ENCODE assay signal across 25 mouse cellular contexts in genomic region chr11:62415026-62415425, GRCm38 (mm10). TPM values are rescaled to one million over a fixed set of nuclear protein-coding genes. Genes with fewer than 3 reads are reported as not detected.
A peak's percentile ranks its signal among the peaks of the same experiment; 100 is the strongest.
DNase-seq lines count a peak whose midpoint lies in the region; ATAC-seq lines count a peak whose summit lies in the region.
"Had no signal": no experiment of that assay in that cellular context is flagged by ENCODE, and none has a peak within 500 bp of the region (broad histone marks: within the 10 kb centered on the region; RNA-seq: fewer than 3 reads in every experiment).

No protein-coding gene starts in this region.

- 89% methylated on average over 4 of the region's 4 CpGs for WGBS in kidney, embryonic 16.5 days

- no peaks in the 10 kb centered on the region for H3K4me1 ChIP-seq in kidney, embryonic 16.5 days (ENCODE audit: insufficient read depth, low read length)

- DNase-seq in heart, adult 11 months, result peak; percentile 74
- DNase-seq in heart, postnatal 25 days (ENCODE audit: low spot score), result no peak
- peak; percentile 48 for DNase-seq in ES-CJ7 (ENCODE audit: low read depth, low spot score)
- DNase-seq in R1 (ENCODE audit: low read depth, low spot score), result peak; percentile 76
- peak; percentile 69 for DNase-seq in ZHBTc4 (ENCODE audit: low read depth, low spot score)
- DNase-seq in lung, postnatal 4 days, result no peak
- DNase-seq in heart, postnatal 14 days, result no peak
- DNase-seq: adrenal gland, adult 2 months; adrenal gland, adult 8-10 months; adrenal gland, postnatal 10 days; adrenal gland, postnatal 14 days; adrenal gland, postnatal 25 days; adrenal gland, postnatal 36 days; B cell, adult 2 months; cerebellum, adult 11 months; cerebellum, adult 11-12 months; cerebellum, adult 18-20 months; cerebellum, adult 2 months; cerebellum, adult 8-10 months had no signal

- no peaks in the 10 kb centered on the region for H3K27me3 ChIP-seq in kidney, embryonic 16.5 days (ENCODE audit: insufficient read depth, low read length)
- H3K27me3 ChIP-seq: CH12.LX, Patski had no signal

- H3K4me3 ChIP-seq in kidney, embryonic 16.5 days (ENCODE audit: low read length), result no peak overlapping the region

- no peak overlapping the region for H3K9ac ChIP-seq in kidney, embryonic 16.5 days (replicated peaks; ENCODE audit: low read length)

- H3K27ac ChIP-seq in kidney, embryonic 16.5 days (ENCODE audit: low read length), result no peak overlapping the region

- no peaks in the 10 kb centered on the region for H3K9me3 ChIP-seq in kidney, embryonic 16.5 days (ENCODE audit: low read length)
- H3K9me3 ChIP-seq: G1E had no signal

- intact Hi-C loops in heart, postnatal 25 days (cut with DNase I), result no loop called here
- intact Hi-C loops in heart, postnatal 14 days (cut with DNase I), result no loop called here

- no peak overlapping the region for H3K4me2 ChIP-seq in kidney, embryonic 16.5 days (replicated peaks; ENCODE audit: low read depth, low read length)

- no peak for ATAC-seq in kidney, embryonic 16.5 days (ENCODE audit: low FRiP score, low TSS enrichment)
- ATAC-seq: activated CD4-positive, CD25-positive, alpha-beta regulatory T cell, adult 4 months; CD4-positive, CD25-positive, alpha-beta regulatory T cell, adult 4 months; Patski had no signal

- peaks cover 35% of the 10 kb centered on the region for H3K36me3 ChIP-seq in kidney, embryonic 16.5 days (ENCODE audit: insufficient read depth, low read length)

RNA-seq across cellular contexts. Expression of gene Pigl, which starts 43.2 kb away (rescaled TPM):
- 1 to 10 TPM; 2.8 to 3.3 TPM for total RNA-seq in heart, postnatal 25 days (2021)
- 10.9 and 13.1 TPM in 2 replicates for polyA plus RNA-seq in kidney, embryonic 16.5 days (2015; fragmentation: Nextera tagmentation; extraction: Ambion mirVana)
- 1 to 10 TPM; 3.8 to 4.3 TPM for total RNA-seq in heart, postnatal 14 days (2021)

RNA-seq across cellular contexts. Expression of gene Ncor1, which starts 43.3 kb away (rescaled TPM):
- 100 to 1,000 TPM; 126 TPM for total RNA-seq in heart, postnatal 25 days (2021)
- polyA plus RNA-seq in kidney, embryonic 16.5 days (2015; fragmentation: Nextera tagmentation; extraction: Ambion mirVana), result 63.2 and 102 TPM in 2 replicates
- 100 to 1,000 TPM; 132 to 136 TPM for total RNA-seq in heart, postnatal 14 days (2021)

Comparison
In these comparisons a context has a peak if more than half of its experiments do, and no peak if none do; other contexts are left out.
1. DNase-seq: peak in heart, adult 11 months (single experiment), ES-CJ7 (single experiment), R1 (single experiment) and ZHBTc4 (single experiment); none in heart, postnatal 25 days (single experiment), lung, postnatal 4 days (0 of 2) and heart, postnatal 14 days (0 of 2).